Mouse (Mus musculus): Measurements from ENCODE around the gene Gse1. TPM values are rescaled to one million over a fixed set of nuclear protein-coding genes. Genes with fewer than 3 reads are reported as not detected.

Gene Gse1
- polyA plus RNA-seq, 1 experiment, result 55.9 TPM

GRCm38 (mm10) chr8:120493508-120494464 lies 265.5 kb downstream of the Gse1 start:
- no peak overlapping the region for H3K4me3 ChIP-seq (ENCODE audit: low read depth, low read length)
- peaks cover 65% of the 10 kb centered on the region for H3K4me1 ChIP-seq (ENCODE audit: control insufficient read depth, insufficient read depth, insufficient read length, low read length)
- 62% methylated on average over 16 of the region's 16 CpGs for WGBS
- peak overlapping the region; percentile 98 for H3K27ac ChIP-seq (ENCODE audit: insufficient read depth, low read depth, low read length)
- H3K36me3 ChIP-seq (ENCODE audit: control insufficient read depth, insufficient read depth, low read length), result no peaks in the 10 kb centered on the region
- H3K27me3 ChIP-seq (ENCODE audit: control insufficient read depth, insufficient read depth, low read length), result no peaks in the 10 kb centered on the region
- TF ChIP-seq POLR2A (IDR thresholded peaks at IDR 0.05; ENCODE audit: low read depth, low read length), result no peak
- TF ChIP-seq CTCF (IDR thresholded peaks at IDR 0.05; ENCODE audit: extremely low read depth, insufficient read length, insufficient replicate concordance, low read depth, low read length), result no peak

- TF ChIP-seq POLR2A (IDR thresholded peaks at IDR 0.05; ENCODE audit: low read depth, low read length) (no peak), CTCF (IDR thresholded peaks at IDR 0.05; ENCODE audit: extremely low read depth, insufficient read length, insufficient replicate concordance, low read depth, low read length) (no peak)
- peaks cover 70% of the 10 kb centered on the region for H3K4me1 ChIP-seq (ENCODE audit: control insufficient read depth, insufficient read depth, insufficient read length, low read length)
- H3K27me3 ChIP-seq (ENCODE audit: control insufficient read depth, insufficient read depth, low read length), result no peaks in the 10 kb centered on the region
- H3K27ac ChIP-seq (ENCODE audit: insufficient read depth, low read depth, low read length), result peak overlapping the region; percentile 95
- H3K36me3 ChIP-seq (ENCODE audit: control insufficient read depth, insufficient read depth, low read length), result no peaks in the 10 kb centered on the region
- H3K4me3 ChIP-seq (ENCODE audit: low read depth, low read length), result peak overlapping the region; percentile 49
- 17% methylated on average over 15 of the region's 15 CpGs for WGBS
These were observed 266.6 kb downstream of the Gse1 start for GRCm38 (mm10) chr8:120494903-120495302.

- no peaks in the 10 kb centered on the region for H3K27me3 ChIP-seq (ENCODE audit: control insufficient read depth, insufficient read depth, low read length)
- H3K36me3 ChIP-seq (ENCODE audit: control insufficient read depth, insufficient read depth, low read length), result no peaks in the 10 kb centered on the region
- 29% methylated on average over 5 of the region's 5 CpGs for WGBS
- peak overlapping the region; percentile 95 for H3K27ac ChIP-seq (ENCODE audit: insufficient read depth, low read depth, low read length)
- no peak for TF ChIP-seq POLR2A (IDR thresholded peaks at IDR 0.05; ENCODE audit: low read depth, low read length)
- TF ChIP-seq CTCF (IDR thresholded peaks at IDR 0.05; ENCODE audit: extremely low read depth, insufficient read length, insufficient replicate concordance, low read depth, low read length), result no peak
- no peak overlapping the region for H3K4me3 ChIP-seq (ENCODE audit: low read depth, low read length)
- H3K4me1 ChIP-seq (ENCODE audit: control insufficient read depth, insufficient read depth, insufficient read length, low read length), result peaks cover 76% of the 10 kb centered on the region
These were observed 267.2 kb downstream of the Gse1 start for GRCm38 (mm10) chr8:120495461-120495860.

GRCm38 (mm10) chr8:120496478-120496877 lies 268.2 kb downstream of the Gse1 start:
- Histone ChIP-seq H3K27me3 (ENCODE audit: control insufficient read depth, insufficient read depth, low read length) (no peaks in the 10 kb centered on the region), H3K36me3 (ENCODE audit: control insufficient read depth, insufficient read depth, low read length) (no peaks in the 10 kb centered on the region), H3K4me3 (ENCODE audit: low read depth, low read length) (no peak overlapping the region), H3K27ac (ENCODE audit: insufficient read depth, low read depth, low read length) (no peak overlapping the region), H3K4me1 (ENCODE audit: control insufficient read depth, insufficient read depth, insufficient read length, low read length) (peaks cover 81% of the 10 kb centered on the region)
- 98% methylated on average over 15 of the region's 15 CpGs for WGBS
- TF ChIP-seq CTCF (IDR thresholded peaks at IDR 0.05; ENCODE audit: extremely low read depth, insufficient read length, insufficient replicate concordance, low read depth, low read length), result no peak
- TF ChIP-seq POLR2A (IDR thresholded peaks at IDR 0.05; ENCODE audit: low read depth, low read length), result no peak

GRCm38 (mm10) chr8:120497503-120497946 lies 269.3 kb downstream of the Gse1 start:
- Histone ChIP-seq H3K4me1 (ENCODE audit: control insufficient read depth, insufficient read depth, insufficient read length, low read length) (peaks cover 81% of the 10 kb centered on the region), H3K4me3 (ENCODE audit: low read depth, low read length) (no peak overlapping the region), H3K27ac (ENCODE audit: insufficient read depth, low read depth, low read length) (no peak overlapping the region), H3K36me3 (ENCODE audit: control insufficient read depth, insufficient read depth, low read length) (no peaks in the 10 kb centered on the region), H3K27me3 (ENCODE audit: control insufficient read depth, insufficient read depth, low read length) (no peaks in the 10 kb centered on the region)
- WGBS, result 83% methylated on average over 11 of the region's 11 CpGs
- TF ChIP-seq POLR2A (IDR thresholded peaks at IDR 0.05; ENCODE audit: low read depth, low read length) (no peak), CTCF (IDR thresholded peaks at IDR 0.05; ENCODE audit: extremely low read depth, insufficient read length, insufficient replicate concordance, low read depth, low read length) (no peak)

GRCm38 (mm10) chr8:120498349-120498831 lies 270.1 kb downstream of the Gse1 start:
- Histone ChIP-seq H3K27ac (ENCODE audit: insufficient read depth, low read depth, low read length) (peak overlapping the region; percentile 50), H3K36me3 (ENCODE audit: control insufficient read depth, insufficient read depth, low read length) (no peaks in the 10 kb centered on the region), H3K4me3 (ENCODE audit: low read depth, low read length) (peak overlapping the region; percentile 31), H3K4me1 (ENCODE audit: control insufficient read depth, insufficient read depth, insufficient read length, low read length) (peaks cover 72% of the 10 kb centered on the region), H3K27me3 (ENCODE audit: control insufficient read depth, insufficient read depth, low read length) (no peaks in the 10 kb centered on the region)
- TF ChIP-seq POLR2A (IDR thresholded peaks at IDR 0.05; ENCODE audit: low read depth, low read length) (no peak), CTCF (IDR thresholded peaks at IDR 0.05; ENCODE audit: extremely low read depth, insufficient read length, insufficient replicate concordance, low read depth, low read length) (no peak)
- 20% methylated on average over 4 of the region's 4 CpGs for WGBS
